In the genomic region with DNA sequence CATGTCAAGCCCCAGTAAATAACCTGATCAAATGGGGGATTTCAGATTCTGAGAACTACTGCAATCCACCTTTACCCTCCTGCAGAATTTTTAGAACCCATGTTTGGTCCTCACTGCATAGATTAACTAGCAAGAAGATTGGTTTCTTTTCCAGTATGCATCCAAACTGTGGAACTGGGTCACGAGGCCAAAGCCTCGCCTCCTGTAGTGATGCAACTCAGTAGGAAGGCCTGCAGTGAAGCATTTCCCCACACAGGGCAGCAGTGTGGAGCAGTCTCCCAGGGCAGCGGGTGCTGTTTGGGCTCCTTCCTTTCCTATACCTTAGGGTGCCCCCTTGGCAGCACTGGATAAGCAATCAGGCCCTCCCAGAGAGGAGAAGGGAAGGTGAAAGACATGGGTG, we compare ENCODE assay signal across 16 mouse cellular contexts. TPM values are rescaled to one million over a fixed set of nuclear protein-coding genes. Genes with fewer than 3 reads are reported as not detected.
DNase-seq lines count a peak whose midpoint lies in the region; ATAC-seq and TF ChIP-seq lines count a peak whose summit lies in the region.
"Had no signal": no experiment of that assay in that cellular context is flagged by ENCODE, and none has a peak within 500 bp of the region (broad histone marks: within the 10 kb centered on the region; RNA-seq: fewer than 3 reads in every experiment).

No protein-coding gene starts in this region.

- H3K4me2 ChIP-seq in liver, embryonic 14.5 days (ENCODE audit: low read depth), result no peak overlapping the region
- H3K4me2 ChIP-seq in liver, embryonic 12.5 days, result no peak overlapping the region
- H3K4me2 ChIP-seq: heart, embryonic 13.5 days; limb, embryonic 13.5 days; stomach, embryonic 15.5 days had no signal

- H3K4me1 ChIP-seq in liver, embryonic 14.5 days (replicated peaks; ENCODE audit: control insufficient read depth in 2 of 2, insufficient read depth in 2 of 2, low read length in 1 of 2), result no peaks in the 10 kb centered on the region
- no peaks in the 10 kb centered on the region for H3K4me1 ChIP-seq in liver, embryonic 12.5 days
- H3K4me1 ChIP-seq: heart, embryonic 13.5 days; limb, embryonic 13.5 days; stomach, embryonic 15.5 days had no signal

- TF ChIP-seq CTCF in liver, embryonic 14.5 days (IDR thresholded peaks at IDR 0.05; ENCODE audit: low read depth), result no peak

- H3K9ac ChIP-seq in liver, embryonic 14.5 days (replicated peaks), result no peak overlapping the region
- H3K9ac ChIP-seq in liver, embryonic 12.5 days, result no peak overlapping the region
- H3K9ac ChIP-seq: heart, embryonic 13.5 days; limb, embryonic 13.5 days; stomach, embryonic 15.5 days had no signal

- no peaks in the 10 kb centered on the region for H3K9me3 ChIP-seq in liver, embryonic 14.5 days (ENCODE audit: control insufficient read depth, low read length)
- no peaks in the 10 kb centered on the region for H3K9me3 ChIP-seq in liver, embryonic 12.5 days (replicated peaks)
- H3K9me3 ChIP-seq: heart, embryonic 13.5 days; limb, embryonic 13.5 days; stomach, embryonic 15.5 days had no signal

- H3K4me3 ChIP-seq in liver, embryonic 14.5 days (ENCODE audit: insufficient read depth in 1 of 2, low read depth in 2 of 2, low read length in 2 of 2), result no peak overlapping the region
- H3K4me3 ChIP-seq in liver, embryonic 12.5 days, result no peak overlapping the region
- H3K4me3 ChIP-seq: heart, embryonic 13.5 days; limb, embryonic 13.5 days; stomach, embryonic 15.5 days had no signal

- DNase-seq in adrenal gland, postnatal 14 days, result peak; percentile 47
- DNase-seq in adrenal gland, adult 18-20 months (ENCODE audit: low spot score in 2 of 2), result no peak
- DNase-seq in liver, embryonic 14.5 days (ENCODE audit: low read depth in 3 of 3, low spot score in 3 of 3), result no peak
- peak; percentile 82 for DNase-seq in adipocyte (ENCODE audit: low spot score)
- peak; percentile 10 for DNase-seq in lung, postnatal 10 days
- DNase-seq in left cerebral cortex, adult 9 months (ENCODE audit: low spot score in 2 of 2), result no peak
- DNase-seq: kidney, adult 11 months; kidney, postnatal 10 days; layer of hippocampus, adult 9-11 months; right cerebral cortex, postnatal 14 days had no signal

- ATAC-seq in liver, embryonic 14.5 days (ENCODE audit: insufficient read depth), result 0 out of 2 replicates have a peak, but pooled peaks have one; percentile 21
- no peak for ATAC-seq in liver, embryonic 12.5 days
- ATAC-seq in erythroblast, adult 5-6 weeks (replicated peaks; ENCODE audit: low FRiP score, poor library complexity, severe bottlenecking), result no peak
- ATAC-seq: hindbrain, postnatal 0 days had no signal

- H3K27ac ChIP-seq in liver, embryonic 14.5 days, result no peak overlapping the region
- no peak overlapping the region for H3K27ac ChIP-seq in liver, embryonic 12.5 days
- H3K27ac ChIP-seq: heart, embryonic 13.5 days; hindbrain, postnatal 0 days; limb, embryonic 13.5 days; stomach, embryonic 15.5 days had no signal

- H3K36me3 ChIP-seq in liver, embryonic 14.5 days (replicated peaks; ENCODE audit: control insufficient read depth, insufficient read depth, low read depth), result peaks cover 9% of the 10 kb centered on the region
- H3K36me3 ChIP-seq in liver, embryonic 12.5 days, result peaks cover 77% of the 10 kb centered on the region
- H3K36me3 ChIP-seq: stomach, embryonic 15.5 days had no signal

- no peak for TF ChIP-seq EP300 in liver, embryonic 14.5 days (IDR thresholded peaks at IDR 0.05; ENCODE audit: low read depth)

- WGBS in liver, embryonic 14.5 days (ENCODE audit: insufficient replicate concordance), result 70% methylated on average over 3 of the region's 3 CpGs
- WGBS in liver, embryonic 12.5 days (ENCODE audit: insufficient replicate concordance), result 71% methylated on average over 3 of the region's 3 CpGs

- H3K27me3 ChIP-seq in liver, embryonic 14.5 days (ENCODE audit: control insufficient read depth, insufficient read depth, low read length), result no peaks in the 10 kb centered on the region
- no peaks in the 10 kb centered on the region for H3K27me3 ChIP-seq in liver, embryonic 12.5 days (replicated peaks)
- H3K27me3 ChIP-seq: heart, embryonic 13.5 days; limb, embryonic 13.5 days; stomach, embryonic 15.5 days had no signal

RNA-seq across cellular contexts. Expression of a gene that starts 24.6 kb away (rescaled TPM):
- 48.2 and 50.7 TPM in 2 replicates for total RNA-seq in adrenal gland, postnatal 14 days (2021)
- total RNA-seq in adrenal gland, adult 18-20 months (2021), result 10 to 100 TPM; 77.9 to 95.5 TPM
- polyA plus RNA-seq in liver, embryonic 14.5 days (2012; rRNA removed), result 22.8 and 26.2 TPM in 2 replicates
- polyA plus RNA-seq in liver, embryonic 14.5 days (2014; fragmentation: Nextera tagmentation; extraction: Ambion mirVana), result 14.5 and 15.7 TPM in 2 replicates
- 28.6 and 30.3 TPM in 2 replicates for polyA plus RNA-seq in liver, embryonic 12.5 days (2016; fragmentation: Nextera tagmentation; extraction: Ambion mirVana)
- total RNA-seq in erythroblast, adult 5-6 weeks (2015; ENCODE audit: low replicate concordance), result 26.8 and 30.0 TPM in 2 replicates
- total RNA-seq in erythroblast, adult 5-6 weeks (2017; ENCODE audit: low replicate concordance), result 32.8 and 56.3 TPM in 2 replicates

Comparison
In these comparisons a context has a peak if more than half of its experiments do, and no peak if none do; other contexts are left out.
1. DNase-seq: peak in adrenal gland, postnatal 14 days (single experiment), adipocyte (single experiment) and lung, postnatal 10 days (single experiment); none in adrenal gland, adult 18-20 months (0 of 2), liver, embryonic 14.5 days (0 of 3) and left cerebral cortex, adult 9 months (0 of 2).